Mouse (Mus musculus) megakaryocyte progenitor cell, adult 5-6 weeks (primary cell): ENCODE results near the gene Foxp1. TPM values are rescaled to one million over a fixed set of nuclear protein-coding genes. Genes with fewer than 3 reads are reported as not detected.

Experiments used
- ATAC-seq: replicated peaks from 2 replicates; pipeline ENCODE4 v1.8.0; 2016; ENCODE audit warnings: mild to moderate bottlenecking, moderate TSS enrichment, inconsistent platforms; ENCODE audit not compliant: poor library complexity
- total RNA-seq, 2 experiments: library from RNA; stranded (forward) in 1 of 2; stranded (reverse) in 1 of 2; fragments of 157-497, 149-512 nt in 1 of 2; fragments of 200-1000 nt in 1 of 2; gene quantifications; 2 replicates each; pipeline versions ENCODE4 v1.2.3 to v1.2.4; 2015 to 2017

Gene Foxp1
- total RNA-seq, 2 experiments from 2014 or later = 49.5 to 97.3 TPM

DNA sequence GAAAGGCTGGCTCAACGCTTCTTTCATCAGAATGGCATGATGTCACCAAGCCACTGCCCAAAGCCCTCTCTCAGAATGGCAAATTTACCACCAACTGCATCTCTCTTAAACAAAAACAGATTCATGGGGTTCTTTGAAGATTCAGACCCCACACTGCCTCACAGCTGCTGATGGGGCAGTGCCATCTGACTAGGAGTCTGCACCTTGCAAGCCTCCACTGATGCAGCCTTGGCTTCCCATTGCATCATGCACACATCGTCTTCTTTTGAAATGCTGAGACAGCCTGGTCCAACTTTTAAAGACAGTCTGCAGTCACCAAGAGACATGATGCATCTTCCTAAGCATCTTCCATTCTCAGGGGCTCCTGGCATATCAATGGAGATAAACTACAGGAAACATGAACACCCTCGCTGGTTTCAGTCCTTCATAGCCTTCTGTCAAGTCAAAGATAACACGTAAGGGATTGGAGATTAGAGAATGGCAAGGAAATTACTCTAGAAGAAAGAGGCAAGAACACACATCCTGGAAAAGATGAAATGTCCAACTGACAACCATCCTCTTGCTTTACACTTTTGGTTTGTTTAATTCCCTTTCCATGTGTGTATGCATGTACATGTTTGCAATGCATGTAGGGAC, 154.3 kb downstream of the Foxp1 start:
- peak; percentile 50 for ATAC-seq

DNA sequence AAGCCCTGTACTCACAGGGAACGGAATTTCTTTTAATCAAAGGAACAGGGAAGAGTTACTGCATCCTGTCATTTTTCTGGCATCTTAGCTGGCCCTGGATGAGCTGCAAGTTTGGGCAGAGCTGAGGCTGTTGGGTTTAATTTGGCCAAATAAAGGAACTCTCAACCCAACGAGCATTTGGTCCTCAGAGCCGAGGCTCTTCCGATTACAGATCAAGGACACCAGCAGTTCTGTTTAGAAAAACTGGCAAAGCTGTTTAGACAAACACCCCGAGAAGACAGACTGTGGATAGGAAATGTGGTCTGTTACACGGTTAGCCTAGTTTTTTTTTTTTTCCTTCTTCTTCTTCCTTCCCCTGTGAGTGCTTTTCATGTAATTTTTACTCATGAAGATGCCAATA, 158.0 kb downstream of the Foxp1 start:
- ATAC-seq = 0 out of 2 replicates have a peak, but pooled peaks have one; percentile 20

DNA sequence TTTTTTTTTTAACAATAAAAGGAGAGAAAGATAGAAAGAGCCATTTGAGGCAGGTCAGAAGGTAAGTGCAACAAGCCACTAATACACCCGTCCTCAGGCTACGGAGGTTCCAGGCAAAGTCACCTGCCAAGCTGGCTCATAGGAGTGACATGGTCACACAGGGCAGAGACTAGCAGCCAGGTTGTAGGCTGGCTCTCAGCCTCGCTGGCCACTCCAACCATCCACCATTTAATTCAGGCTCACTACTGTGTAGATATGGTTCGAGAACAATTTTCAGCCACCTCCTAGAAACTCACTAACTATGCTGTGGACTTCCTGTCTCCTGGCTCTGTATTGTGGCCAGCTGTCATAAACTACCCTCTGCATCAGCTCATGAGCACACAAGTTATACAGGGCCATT, 161.9 kb downstream of the Foxp1 start:
- ATAC-seq = no peak

DNA sequence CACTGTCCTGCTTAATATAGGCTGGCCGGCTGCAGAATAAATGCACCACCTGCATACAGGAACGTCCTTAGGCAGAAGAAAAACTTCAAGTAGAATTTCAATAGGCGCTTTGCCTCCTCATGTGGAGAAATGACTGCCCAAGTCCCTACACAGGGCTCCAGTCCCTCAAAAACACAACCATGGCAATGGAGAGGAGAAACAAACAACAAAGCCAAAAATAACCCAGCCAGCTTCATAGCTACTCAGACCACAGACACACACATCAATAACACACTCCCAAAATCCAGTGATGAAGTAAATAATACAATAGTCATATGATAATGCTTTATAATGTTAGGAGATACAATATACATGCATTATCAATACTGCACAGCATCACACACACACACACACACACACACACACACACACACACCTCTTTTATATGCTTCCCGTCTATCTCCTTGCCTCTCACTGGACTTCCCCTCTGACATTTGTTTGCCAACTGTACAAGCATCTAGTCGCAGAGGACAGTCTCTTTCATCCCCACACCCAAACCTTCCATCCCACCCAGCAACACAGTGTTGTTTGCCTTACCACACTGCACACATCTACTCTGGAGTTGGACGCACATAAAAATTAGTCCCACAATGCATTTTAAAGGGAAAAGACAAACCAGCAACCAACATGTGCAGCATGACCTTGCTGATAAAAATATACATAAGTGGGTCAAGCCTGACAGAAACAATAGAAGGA, 162.6 kb downstream of the Foxp1 start:
- ATAC-seq = no peak

DNA sequence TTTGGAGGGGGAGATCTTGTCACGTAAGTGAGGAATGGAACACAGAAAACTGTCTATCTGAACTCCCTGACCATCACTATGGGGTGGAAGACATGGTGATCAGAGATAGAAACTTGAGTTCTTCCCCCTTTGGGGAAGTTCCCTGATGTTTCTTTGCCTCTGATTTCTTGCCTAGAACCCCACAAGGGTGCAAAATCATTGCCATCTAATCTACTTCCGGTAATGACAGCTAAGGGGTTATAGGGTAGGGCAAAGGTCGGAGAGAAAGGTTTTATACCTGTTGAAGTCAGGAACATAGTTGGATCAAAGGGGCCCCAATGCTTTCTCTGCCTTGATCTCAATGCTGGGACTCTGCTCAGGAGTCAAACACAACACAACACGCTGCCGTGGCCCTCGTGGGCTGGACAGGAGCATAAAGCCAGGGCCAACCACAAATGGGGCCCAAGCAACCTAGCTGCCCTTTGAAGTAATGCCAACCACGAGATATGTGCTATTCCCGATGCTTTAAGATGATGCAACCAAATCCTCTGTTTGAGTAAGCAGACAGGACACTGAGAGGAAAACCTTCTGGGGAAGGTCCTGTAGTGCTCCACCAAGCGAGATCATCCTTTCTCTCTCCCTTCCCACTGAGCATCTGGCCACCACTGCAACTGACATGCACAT, 163.4 kb downstream of the Foxp1 start:
- ATAC-seq = 0 out of 2 replicates have a peak, but pooled peaks have one; percentile 15

DNA sequence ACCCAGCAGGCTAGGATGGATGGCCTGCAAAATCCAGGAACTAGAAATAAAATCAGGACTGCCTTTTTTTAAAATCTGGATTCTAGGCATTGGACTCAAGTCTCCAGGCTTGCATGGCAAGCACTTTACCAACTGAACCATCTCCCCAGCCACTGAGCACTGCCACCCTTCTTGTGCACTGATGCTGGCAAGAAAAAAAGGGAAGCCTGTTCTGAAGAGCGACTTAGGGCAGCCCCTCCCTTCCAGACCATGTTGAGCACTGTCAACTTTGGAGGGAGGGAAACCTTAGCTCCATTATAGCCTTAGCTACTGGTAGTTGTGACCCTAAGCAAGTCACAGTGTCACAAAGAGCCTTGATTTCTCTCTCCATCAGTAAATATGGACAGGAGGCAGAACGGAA, 164.6 kb downstream of the Foxp1 start:
- no peak for ATAC-seq

DNA sequence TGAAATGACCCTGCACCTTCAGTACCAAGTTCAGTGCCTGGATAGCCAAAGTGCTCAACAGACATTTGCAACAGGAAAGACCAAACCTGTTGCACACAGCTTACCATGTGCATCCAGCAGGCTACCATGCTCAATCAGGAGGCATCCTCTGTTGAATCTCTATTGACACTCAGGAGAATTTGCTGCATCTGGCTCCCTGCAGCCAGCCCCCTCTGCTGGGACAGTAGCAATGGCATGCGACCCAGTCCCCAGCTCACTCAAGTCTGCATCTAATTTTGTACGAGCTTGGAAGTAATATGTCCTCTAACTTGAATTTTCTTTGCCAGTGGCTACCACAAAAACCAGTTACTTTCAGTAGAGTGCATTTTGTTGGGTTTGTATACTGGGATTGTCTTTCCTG, 168.2 kb downstream of the Foxp1 start:
- no peak for ATAC-seq

DNA sequence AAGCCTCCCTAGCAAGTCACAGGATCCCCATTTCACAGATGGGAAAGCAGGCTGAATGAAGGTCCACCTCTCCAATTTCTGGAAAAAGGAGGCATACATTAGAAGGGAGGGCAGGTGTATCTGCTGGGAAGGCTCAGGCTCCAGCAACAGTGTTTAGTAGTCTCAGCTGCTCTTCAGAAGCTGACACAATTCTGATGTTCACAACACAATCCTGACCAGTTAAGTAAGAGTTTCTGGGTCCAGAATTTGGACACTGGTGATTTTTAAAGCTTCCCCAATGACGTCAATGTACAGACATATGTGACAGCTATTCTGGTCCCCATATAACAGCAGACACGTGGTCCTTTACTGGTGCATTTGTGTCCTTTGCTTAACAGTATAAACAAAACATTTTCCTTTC, 169.1 kb downstream of the Foxp1 start:
- no peak for ATAC-seq

DNA sequence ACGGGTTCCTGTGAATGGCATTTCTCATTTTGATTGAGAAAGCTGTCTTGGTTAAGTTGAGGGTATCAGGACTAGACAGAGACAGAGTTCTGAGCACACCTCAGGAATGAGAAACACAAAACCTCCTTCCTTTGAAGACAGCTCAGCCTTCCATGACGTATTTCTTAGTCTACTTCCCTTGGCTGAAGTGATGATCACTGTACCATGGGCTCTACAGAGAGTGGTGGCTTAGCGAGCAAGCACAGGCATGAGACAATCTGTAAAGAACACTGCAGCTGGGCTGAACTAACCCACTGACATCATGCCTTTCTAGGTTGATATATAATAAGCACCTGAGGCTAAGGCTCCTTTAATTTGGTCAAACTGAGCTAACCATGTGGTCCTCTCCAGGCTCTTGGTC, 172.0 kb downstream of the Foxp1 start:
- peak; percentile 26 for ATAC-seq

DNA sequence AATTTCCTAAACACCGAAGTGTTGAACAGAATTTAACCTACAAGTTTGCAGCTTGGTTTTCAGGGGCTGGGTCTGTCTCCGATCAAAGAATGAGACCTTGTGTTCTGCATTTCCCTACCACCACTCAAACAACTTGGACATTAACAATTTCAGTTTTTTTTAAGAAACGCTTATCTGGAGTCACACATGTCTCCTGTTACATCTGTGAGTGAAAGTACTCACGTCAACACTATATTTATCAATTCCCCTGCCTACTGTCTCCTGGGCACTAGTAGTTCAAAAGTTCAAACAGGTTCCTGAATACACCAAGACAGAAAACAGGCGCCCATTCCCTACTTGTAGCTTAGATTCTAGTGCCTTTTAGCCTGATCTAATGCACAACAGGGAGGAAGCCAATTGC, 172.4 kb downstream of the Foxp1 start:
- ATAC-seq = peak; percentile 89

DNA sequence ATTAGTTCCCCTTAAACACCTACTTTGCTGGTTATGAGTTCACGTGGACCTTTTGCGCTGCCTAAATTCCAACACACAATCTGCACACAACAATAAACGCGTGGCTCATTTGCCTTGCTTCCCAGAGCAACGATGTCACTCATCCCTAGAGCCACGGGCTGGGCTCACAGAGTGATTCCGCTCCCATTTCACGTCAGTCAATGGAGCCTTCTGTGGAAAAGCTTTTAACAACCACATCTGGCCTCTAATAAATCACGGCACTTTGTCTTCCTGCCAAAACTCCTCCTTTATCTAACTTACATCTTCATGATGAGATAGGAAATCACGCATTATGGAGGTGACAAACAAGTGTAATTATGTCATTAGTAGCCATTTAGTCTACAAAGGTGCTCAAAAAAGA, 174.7 kb downstream of the Foxp1 start:
- no peak for ATAC-seq

DNA sequence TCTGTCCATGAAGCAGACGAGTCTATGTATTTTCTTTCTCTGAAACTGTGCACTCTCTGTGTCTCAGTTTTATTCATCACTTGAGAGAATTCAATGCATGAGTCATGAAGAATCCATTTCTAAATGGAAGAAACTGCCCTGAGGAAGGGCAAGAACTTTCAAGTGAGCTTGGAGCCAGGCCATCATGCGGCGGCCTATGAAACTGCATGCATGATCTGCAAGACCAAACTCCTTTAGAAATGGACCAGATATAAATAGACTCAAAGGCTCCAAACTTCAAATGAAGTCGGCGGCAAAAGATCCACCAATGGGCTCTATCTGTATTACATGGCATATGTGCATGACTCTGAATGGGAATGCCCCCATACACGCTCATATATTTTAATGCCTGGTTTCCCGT, 177.6 kb downstream of the Foxp1 start:
- no peak for ATAC-seq

DNA sequence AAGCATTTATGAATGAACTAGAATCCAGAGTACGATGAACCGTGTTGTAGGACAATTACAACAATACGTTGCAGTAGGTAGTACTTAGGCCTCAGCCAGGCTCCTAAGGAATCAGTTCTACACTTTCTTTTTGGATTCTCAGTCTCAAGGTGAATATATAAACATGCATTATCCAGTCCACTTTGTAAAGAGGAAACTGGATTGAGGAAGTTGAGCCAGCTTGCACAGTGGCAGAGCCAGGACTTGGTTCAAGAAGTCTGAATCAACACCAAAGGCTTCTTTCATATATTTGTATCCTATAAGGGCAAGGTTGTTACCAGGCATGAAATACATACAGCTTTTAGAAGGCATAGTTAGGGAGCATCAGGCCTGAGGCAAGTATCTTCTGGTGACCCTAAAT, 178.2 kb downstream of the Foxp1 start:
- ATAC-seq = peak; percentile 57

DNA sequence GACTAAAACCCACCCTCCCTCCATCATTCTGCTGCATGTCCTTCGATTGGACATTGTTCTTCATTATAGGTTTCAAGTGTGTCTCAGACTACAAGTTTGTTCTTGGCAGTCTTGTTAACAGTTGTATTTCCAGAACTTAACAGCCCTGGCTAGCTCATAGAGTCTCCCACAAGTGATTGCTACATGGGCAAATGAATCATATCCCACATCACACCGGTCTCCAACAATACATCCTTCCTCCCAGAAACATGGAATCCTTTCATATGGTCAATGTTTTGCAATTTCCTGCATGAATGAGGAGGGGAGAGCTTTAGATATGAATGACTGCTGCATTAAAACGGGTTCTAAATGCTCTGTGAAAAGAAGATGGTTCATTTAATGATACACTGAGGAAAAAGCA, 178.7 kb downstream of the Foxp1 start:
- ATAC-seq = peak; percentile 33; the same call in 1 of the 2 replicates

DNA sequence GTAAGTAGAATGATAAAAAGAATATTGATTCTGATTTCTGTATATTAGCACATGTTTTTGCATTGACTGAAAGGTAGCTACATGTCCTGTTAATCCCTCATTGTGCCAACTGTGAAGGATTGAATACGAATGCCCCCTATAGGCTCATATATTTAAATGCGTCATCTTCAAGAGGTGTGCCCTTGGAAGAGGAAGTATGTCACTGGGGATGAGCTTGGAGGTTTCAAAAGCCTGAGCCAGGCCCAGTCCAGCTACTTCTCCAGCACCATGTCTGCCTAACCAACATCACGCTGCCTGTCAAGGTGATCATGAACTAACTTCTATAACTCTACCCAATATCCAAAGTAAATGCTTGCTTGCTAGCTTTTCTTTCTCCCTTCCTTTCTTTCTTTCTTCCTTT, 180.1 kb downstream of the Foxp1 start:
- ATAC-seq = peak; percentile 63

DNA sequence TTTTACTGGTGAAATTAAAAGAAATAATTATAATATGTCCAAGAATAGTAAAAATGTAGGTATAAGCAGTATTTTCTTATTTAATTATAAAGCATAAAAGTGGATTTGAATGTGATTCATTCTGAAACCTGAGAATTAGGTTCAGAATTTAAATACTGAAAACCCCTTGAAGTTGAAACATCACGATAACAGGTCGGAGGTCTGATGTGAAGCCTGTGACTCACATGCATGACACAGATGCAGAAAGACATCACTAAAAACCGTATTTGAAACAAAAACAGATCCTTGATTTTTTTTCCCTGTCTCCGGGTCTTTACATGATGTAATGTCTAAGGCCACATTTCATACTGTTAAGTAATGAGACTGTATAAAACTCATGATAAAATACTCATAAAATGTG, 181.6 kb downstream of the Foxp1 start:
- no peak for ATAC-seq

DNA sequence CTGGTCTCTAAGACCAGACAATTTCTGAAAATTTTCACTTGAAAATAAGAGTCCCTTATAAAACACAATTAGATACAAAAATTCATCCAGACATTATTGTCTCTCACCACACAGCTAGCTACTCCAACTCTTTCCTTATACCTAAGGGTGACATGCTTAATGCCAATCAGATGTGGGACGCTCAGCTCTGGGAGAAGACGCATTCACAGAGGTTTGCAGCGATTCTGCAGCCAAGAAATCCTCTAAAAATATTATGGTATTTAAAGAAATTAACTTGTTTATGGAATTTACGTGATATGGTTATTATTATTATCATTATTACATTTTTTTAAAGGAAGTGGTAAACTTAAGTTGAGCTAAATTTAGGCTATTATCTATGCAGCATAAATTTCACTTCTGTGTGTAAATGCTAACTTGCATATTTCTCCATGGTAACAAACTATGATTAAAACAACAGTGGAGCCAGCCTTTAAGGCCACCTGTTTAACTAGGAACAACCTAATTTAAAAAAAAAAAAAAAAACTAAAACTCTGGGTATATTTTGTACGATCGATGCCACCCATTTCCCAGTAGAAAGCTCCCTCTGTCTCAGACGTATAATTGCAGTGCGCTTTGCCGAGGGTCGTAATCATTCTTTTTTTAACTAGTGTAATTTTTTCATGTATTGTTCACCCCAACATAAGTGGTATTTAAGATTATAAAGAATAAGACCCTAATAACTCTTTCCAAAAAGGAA, 182.4 kb downstream of the Foxp1 start:
- ATAC-seq = no peak

DNA sequence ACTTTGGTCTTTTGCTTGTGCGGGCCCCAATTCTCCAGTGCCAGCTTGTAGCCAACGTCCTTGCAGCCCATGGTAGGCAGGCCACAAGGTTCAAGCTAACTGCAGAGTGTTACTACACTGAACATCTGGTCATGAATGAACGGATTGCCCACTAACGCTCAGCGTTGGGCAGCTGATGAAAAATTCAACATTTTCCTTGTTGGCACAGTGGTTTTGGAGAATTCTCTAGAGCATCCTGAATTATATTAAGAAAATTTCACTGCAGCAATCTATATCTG, 183.2 kb downstream of the Foxp1 start:
- ATAC-seq = peak; percentile 24; the same call in 1 of the 2 replicates

DNA sequence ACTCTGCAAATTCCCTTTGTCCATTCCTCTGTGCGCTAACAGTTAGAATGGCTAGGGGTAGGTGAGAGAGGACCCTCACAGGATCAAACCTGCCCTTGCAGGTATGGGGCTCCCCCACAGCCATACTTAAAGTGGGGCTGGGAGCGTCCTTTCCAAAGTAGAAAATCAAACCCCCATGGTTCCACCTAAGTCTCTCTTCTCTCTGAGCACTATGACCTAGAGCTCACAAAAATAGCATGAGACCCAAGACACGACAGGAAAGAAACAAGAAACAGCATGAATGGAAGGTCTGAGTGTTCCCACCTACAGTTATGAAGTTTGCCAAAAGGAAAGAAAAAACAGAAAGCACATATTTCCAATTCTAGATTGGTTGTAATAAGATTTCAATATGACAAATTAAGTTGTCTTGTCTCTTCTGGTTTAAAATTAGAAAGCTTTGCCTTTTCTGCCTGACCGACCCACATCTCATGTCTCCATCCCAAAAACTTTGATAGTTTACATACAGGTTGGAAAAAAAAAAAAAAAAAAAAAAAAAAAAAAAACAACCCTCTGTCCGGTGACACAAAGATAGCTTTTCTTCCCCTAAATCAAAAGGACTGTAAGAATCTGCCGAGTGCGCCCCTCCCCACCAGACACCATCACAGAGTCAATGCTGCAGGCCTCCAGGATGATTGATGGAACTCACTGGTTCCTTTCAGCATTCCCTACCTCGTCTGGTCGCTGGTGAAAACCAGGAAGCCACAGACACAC, 183.8 kb downstream of the Foxp1 start:
- ATAC-seq = no peak

DNA sequence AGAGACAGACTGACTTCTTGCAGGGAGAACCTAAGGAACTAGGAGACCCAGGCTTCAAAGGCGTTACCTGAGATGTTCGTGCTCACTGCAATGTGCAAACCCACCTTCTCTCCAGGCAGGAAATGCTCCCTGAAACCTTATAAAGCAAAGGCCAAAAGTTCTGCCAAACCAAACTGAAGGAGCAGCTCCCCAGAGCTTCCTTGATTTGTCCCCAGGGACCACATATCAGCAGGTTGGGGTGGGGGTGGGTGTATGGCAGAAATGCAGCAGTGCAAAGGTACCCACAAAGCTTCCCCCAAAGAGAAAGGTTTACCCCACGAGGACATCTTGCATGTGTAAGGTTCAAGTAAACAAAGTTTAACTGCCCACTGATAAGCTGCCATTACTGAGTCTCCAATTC, 184.3 kb downstream of the Foxp1 start:
- no peak for ATAC-seq

DNA sequence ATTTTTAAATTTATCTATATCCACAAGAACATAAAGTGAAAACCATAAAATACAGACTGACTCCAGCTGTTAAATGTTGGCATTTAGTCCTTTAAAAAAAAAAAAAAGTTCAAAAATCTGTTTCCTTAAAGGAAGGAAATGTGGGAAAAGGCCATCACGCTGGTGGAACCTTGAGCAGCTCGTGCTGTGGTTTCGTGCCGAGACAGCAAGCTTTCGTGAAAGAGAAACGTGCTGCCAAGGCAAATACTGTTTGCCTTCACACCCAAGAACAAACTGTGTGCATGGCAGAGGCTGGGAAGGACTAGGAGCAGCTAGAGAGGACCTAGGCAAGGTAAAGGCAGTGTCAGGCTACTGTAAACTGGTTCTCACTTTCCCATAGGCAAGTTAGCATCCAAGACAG, 184.9 kb downstream of the Foxp1 start:
- ATAC-seq = no peak
